Mouse (Mus musculus): ENCODE data around the gene Atf6.

Gene Atf6

GRCm38 (mm10) chr1:170659260-170659659, 208.3 kb downstream of the Atf6 start:
- DNase-seq (ENCODE audit: low read depth, low spot score) = no peak

- DNase-seq (ENCODE audit: low read depth, low spot score) = no peak
Observed at GRCm38 (mm10) chr1:170657643-170658314, 209.8 kb downstream of the Atf6 start.

GRCm38 (mm10) chr1:170657228-170657521, 210.4 kb downstream of the Atf6 start:
- DNase-seq (ENCODE audit: low read depth, low spot score) = no peak

GRCm38 (mm10) chr1:170656518-170657227, 210.9 kb downstream of the Atf6 start:
- no peak for DNase-seq (ENCODE audit: low read depth, low spot score)

GRCm38 (mm10) chr1:170655280-170655917, 212.2 kb downstream of the Atf6 start:
- no peak for DNase-seq (ENCODE audit: low read depth, low spot score)

All from R1 (cell line).